Mouse (Mus musculus): ENCODE results near the gene Rras2.

GRCm38 (mm10) chr7:114027406-114027805 is 90.2 kb downstream of the Rras2 start:
- TF ChIP-seq CTCF (IDR thresholded peaks at IDR 0.05; ENCODE audit: extremely low read depth, insufficient read depth, low read length) (no peak), POLR2A (IDR thresholded peaks at IDR 0.05; ENCODE audit: extremely low read depth, insufficient read depth, low read length) (no peak)
